Mouse (Mus musculus): ENCODE measurements around the gene Srpk2. TPM values are rescaled to one million over a fixed set of nuclear protein-coding genes. Genes with fewer than 3 reads are reported as not detected.
"Not testable (repeated sequence)": the region's sequence is repeated elsewhere in the genome, so short reads cannot be mapped to it uniquely, and the experiment has no call there.

Gene Srpk2
- polyA plus RNA-seq, 1 experiment = 22.8 TPM

- no peak overlapping the region for H3K4me3 ChIP-seq (replicated peaks; ENCODE audit: control insufficient read depth, low read depth, low read length)
- H3K4me1 ChIP-seq (ENCODE audit: control insufficient read depth, insufficient read depth, low read length) = no peaks in the 10 kb centered on the region
- no peak overlapping the region for H3K27ac ChIP-seq (ENCODE audit: control insufficient read depth, insufficient read depth, low read depth, low read length, poor library complexity)
- WGBS = 89% methylated on average over 4 of the region's 4 CpGs
- TF ChIP-seq CTCF (IDR thresholded peaks at IDR 0.05; ENCODE audit: control insufficient read depth, insufficient read depth, low read length) (no peak), POLR2A (IDR thresholded peaks at IDR 0.05; ENCODE audit: borderline replicate concordance, control insufficient read depth, low read depth, low read length) (no peak)
Measured at GRCm38 (mm10) chr5:23711244-23711643, 26.8 kb upstream of the Srpk2 start.

GRCm38 (mm10) chr5:23709661-23710060, 25.2 kb upstream of the Srpk2 start:
- Histone ChIP-seq H3K4me3 (replicated peaks; ENCODE audit: control insufficient read depth, low read depth, low read length) (no peak overlapping the region), H3K4me1 (ENCODE audit: control insufficient read depth, insufficient read depth, low read length) (no peaks in the 10 kb centered on the region), H3K27ac (ENCODE audit: control insufficient read depth, insufficient read depth, low read depth, low read length, poor library complexity) (no peak overlapping the region)
- WGBS = 88% methylated on average over 1 of the region's 1 CpGs
- TF ChIP-seq CTCF (IDR thresholded peaks at IDR 0.05; ENCODE audit: control insufficient read depth, insufficient read depth, low read length) (no peak), POLR2A (IDR thresholded peaks at IDR 0.05; ENCODE audit: borderline replicate concordance, control insufficient read depth, low read depth, low read length) (no peak)

- 94% methylated on average over 34 of the region's 34 CpGs for WGBS
- not testable (repeated sequence) for H3K27ac ChIP-seq (ENCODE audit: control insufficient read depth, insufficient read depth, low read depth, low read length, poor library complexity); H3K4me1 ChIP-seq (ENCODE audit: control insufficient read depth, insufficient read depth, low read length); H3K4me3 ChIP-seq (replicated peaks; ENCODE audit: control insufficient read depth, low read depth, low read length)
Measured at GRCm38 (mm10) chr5:23706601-23707597, 22.5 kb upstream of the Srpk2 start.

- 93% methylated on average over 1 of the region's 1 CpGs for WGBS
- Histone ChIP-seq H3K4me1 (ENCODE audit: control insufficient read depth, insufficient read depth, low read length) (no peaks in the 10 kb centered on the region), H3K27ac (ENCODE audit: control insufficient read depth, insufficient read depth, low read depth, low read length, poor library complexity) (no peak overlapping the region), H3K4me3 (replicated peaks; ENCODE audit: control insufficient read depth, low read depth, low read length) (no peak overlapping the region)
- TF ChIP-seq POLR2A (IDR thresholded peaks at IDR 0.05; ENCODE audit: borderline replicate concordance, control insufficient read depth, low read depth, low read length) (no peak), CTCF (IDR thresholded peaks at IDR 0.05; ENCODE audit: control insufficient read depth, insufficient read depth, low read length) (no peak)
Measured at GRCm38 (mm10) chr5:23697457-23697856, 13.0 kb upstream of the Srpk2 start.

- no peaks in the 10 kb centered on the region for H3K4me1 ChIP-seq (ENCODE audit: control insufficient read depth, insufficient read depth, low read length)
- no peak overlapping the region for H3K4me3 ChIP-seq (replicated peaks; ENCODE audit: control insufficient read depth, low read depth, low read length)
- no peak overlapping the region for H3K27ac ChIP-seq (ENCODE audit: control insufficient read depth, insufficient read depth, low read depth, low read length, poor library complexity)
- 71% methylated on average over 4 of the region's 4 CpGs for WGBS
- TF ChIP-seq CTCF (IDR thresholded peaks at IDR 0.05; ENCODE audit: control insufficient read depth, insufficient read depth, low read length) (no peak), POLR2A (IDR thresholded peaks at IDR 0.05; ENCODE audit: borderline replicate concordance, control insufficient read depth, low read depth, low read length) (no peak)
Measured at GRCm38 (mm10) chr5:23683431-23683830, 986 bp downstream of the Srpk2 start.

- Histone ChIP-seq H3K4me3 (replicated peaks; ENCODE audit: control insufficient read depth, low read depth, low read length) (no peak overlapping the region), H3K27ac (ENCODE audit: control insufficient read depth, insufficient read depth, low read depth, low read length, poor library complexity) (no peak overlapping the region), H3K4me1 (ENCODE audit: control insufficient read depth, insufficient read depth, low read length) (no peaks in the 10 kb centered on the region)
- 39% methylated on average over 3 of the region's 3 CpGs for WGBS
- TF ChIP-seq CTCF (IDR thresholded peaks at IDR 0.05; ENCODE audit: control insufficient read depth, insufficient read depth, low read length) = no peak
- TF ChIP-seq POLR2A (IDR thresholded peaks at IDR 0.05; ENCODE audit: borderline replicate concordance, control insufficient read depth, low read depth, low read length) = no peak
Measured at GRCm38 (mm10) chr5:23679006-23679405, 5.4 kb downstream of the Srpk2 start.

- WGBS = 79% methylated on average over 5 of the region's 5 CpGs
- no peak overlapping the region for H3K4me3 ChIP-seq (replicated peaks; ENCODE audit: control insufficient read depth, low read depth, low read length)
- no peak for TF ChIP-seq POLR2A (IDR thresholded peaks at IDR 0.05; ENCODE audit: borderline replicate concordance, control insufficient read depth, low read depth, low read length)
- TF ChIP-seq CTCF (IDR thresholded peaks at IDR 0.05; ENCODE audit: control insufficient read depth, insufficient read depth, low read length) = no peak
- no peaks in the 10 kb centered on the region for H3K4me1 ChIP-seq (ENCODE audit: control insufficient read depth, insufficient read depth, low read length)
- no peak overlapping the region for H3K27ac ChIP-seq (ENCODE audit: control insufficient read depth, insufficient read depth, low read depth, low read length, poor library complexity)
Measured at GRCm38 (mm10) chr5:23677883-23678282, 6.5 kb downstream of the Srpk2 start.

- H3K27ac ChIP-seq (ENCODE audit: control insufficient read depth, insufficient read depth, low read depth, low read length, poor library complexity) = no peak overlapping the region
- H3K4me1 ChIP-seq (ENCODE audit: control insufficient read depth, insufficient read depth, low read length) = no peaks in the 10 kb centered on the region
- WGBS = 69% methylated on average over 5 of the region's 5 CpGs
- no peak for TF ChIP-seq POLR2A (IDR thresholded peaks at IDR 0.05; ENCODE audit: borderline replicate concordance, control insufficient read depth, low read depth, low read length)
- TF ChIP-seq CTCF (IDR thresholded peaks at IDR 0.05; ENCODE audit: control insufficient read depth, insufficient read depth, low read length) = no peak
- H3K4me3 ChIP-seq (replicated peaks; ENCODE audit: control insufficient read depth, low read depth, low read length) = no peak overlapping the region
Measured at GRCm38 (mm10) chr5:23677072-23677453, 7.4 kb downstream of the Srpk2 start.
